Mouse (Mus musculus) MN1 (cell line): ENCODE data around the gene Gm8082.
"Not testable (repeated sequence)": the region's sequence is repeated elsewhere in the genome, so short reads cannot be mapped to it uniquely, and the experiment has no call there.

Experiments used
- DNase-seq: peaks from one replicate; pipeline ENCODE4 v3.0.0-alpha.2; 2016; ENCODE audit warnings: low spot score

Gm8082 gene

GRCm38 (mm10) chr14:42993524-42993923, at the start of gene Gm8082:
TSS of gene Gm8082 (minus strand) at chr14:42993624.
- not testable (repeated sequence) for DNase-seq

- not testable (repeated sequence) for DNase-seq
Observed at GRCm38 (mm10) chr14:43015528-43015927, 22.1 kb upstream of the Gm8082 start, which contains the start of gene Gm10376. TSS of gene Gm10376 (minus strand) at chr14:43015628.
